ENCODE assay signal across 8 mouse cellular contexts in the genomic region with DNA sequence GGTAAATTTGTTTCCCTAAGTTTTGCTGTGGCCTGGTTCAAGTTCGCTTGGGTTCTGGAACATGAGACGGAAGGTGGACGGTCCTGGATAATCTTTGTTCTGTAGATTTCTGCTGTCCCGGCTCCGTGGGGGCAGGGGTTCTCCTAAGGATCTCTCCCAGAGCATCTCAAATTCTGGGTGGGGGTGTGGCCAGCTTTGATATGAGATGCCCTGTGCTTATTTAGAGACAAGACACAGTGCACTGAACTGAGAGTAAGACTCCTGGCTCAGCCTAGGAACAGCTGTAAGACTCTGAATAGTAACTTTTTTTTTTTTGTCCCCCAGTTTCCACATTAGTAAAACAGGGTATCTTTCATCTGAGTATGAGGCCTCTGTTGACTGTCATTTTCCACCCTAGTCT. TPM values are rescaled to one million over a fixed set of nuclear protein-coding genes. Genes with fewer than 3 reads are reported as not detected.
DNase-seq lines count a peak whose midpoint lies in the region; ATAC-seq lines count a peak whose summit lies in the region.

No protein-coding gene starts in this region.

- H3K4me1 ChIP-seq in neural tube, embryonic 11.5 days (ENCODE audit: control insufficient read depth, insufficient read depth, low read length), result peaks cover 6% of the 10 kb centered on the region
- peaks cover 8% of the 10 kb centered on the region; the same call in 1 of the 2 replicates for H3K4me1 ChIP-seq in intestine, embryonic 14.5 days (replicated peaks; ENCODE audit: control insufficient read depth, insufficient read depth, low read length)
- peaks cover 10% of the 10 kb centered on the region; the same call in 1 of the 2 replicates for H3K4me1 ChIP-seq in neural tube, embryonic 12.5 days

- H3K4me3 ChIP-seq in neural tube, embryonic 11.5 days (ENCODE audit: low read depth, low read length), result peak overlapping the region; percentile 50
- H3K4me3 ChIP-seq in intestine, embryonic 14.5 days (ENCODE audit: low read depth, low read length), result peak overlapping the region; percentile 68
- H3K4me3 ChIP-seq in neural tube, embryonic 12.5 days, result peak overlapping the region; percentile 75

- DNase-seq in adrenal gland, postnatal 14 days, result peak; percentile 26
- DNase-seq in adrenal gland, adult (ENCODE audit: inconsistent age in 2 of 2, low spot score in 1 of 2), result no peak
- peak; percentile 32 for DNase-seq in neural tube, embryonic 11.5 days (ENCODE audit: low spot score)
- DNase-seq in neural tube, embryonic 10.5 days (ENCODE audit: extremely low spot score, low spot score), result no peak
- no peak for DNase-seq in intestine, embryonic 14.5 days (ENCODE audit: low spot score)
- DNase-seq in natural killer cell, adult 2 months (ENCODE audit: low spot score in 2 of 2), result no peak
- no peak for DNase-seq in right cerebral cortex, postnatal 14 days

- H3K36me3 ChIP-seq in neural tube, embryonic 11.5 days (ENCODE audit: control insufficient read depth, insufficient read depth, low read length), result no peaks in the 10 kb centered on the region
- H3K36me3 ChIP-seq in intestine, embryonic 14.5 days (ENCODE audit: control insufficient read depth, insufficient read depth, low read length), result 0 out of 2 replicates have a peak, but pooled peaks cover 3% of the 10 kb centered on the region
- H3K36me3 ChIP-seq in neural tube, embryonic 12.5 days, result peaks cover 6% of the 10 kb centered on the region; the same call in 1 of the 2 replicates

- ATAC-seq in neural tube, embryonic 11.5 days (ENCODE audit: insufficient read depth, low FRiP score, low TSS enrichment), result no peak
- ATAC-seq in intestine, embryonic 14.5 days (replicated peaks; ENCODE audit: low FRiP score, low TSS enrichment, low read depth), result no peak
- ATAC-seq in neural tube, embryonic 12.5 days (ENCODE audit: low FRiP score, low read depth), result peak; percentile 1; the same call in 1 of the 2 replicates

- no peak overlapping the region for H3K27ac ChIP-seq in neural tube, embryonic 11.5 days (ENCODE audit: low read depth, low read length)
- H3K27ac ChIP-seq in intestine, embryonic 14.5 days (ENCODE audit: low read depth), result peak overlapping the region; percentile 67; the same call in 1 of the 2 replicates
- H3K27ac ChIP-seq in neural tube, embryonic 12.5 days, result no peak overlapping the region

- 5% methylated on average over 5 of the region's 5 CpGs for WGBS in neural tube, embryonic 11.5 days
- WGBS in intestine, embryonic 14.5 days, result 4% methylated on average over 5 of the region's 5 CpGs
- 1% methylated on average over 5 of the region's 5 CpGs for WGBS in neural tube, embryonic 12.5 days

- peak overlapping the region; percentile 61 for H3K9ac ChIP-seq in neural tube, embryonic 11.5 days (ENCODE audit: low read length)
- H3K9ac ChIP-seq in intestine, embryonic 14.5 days (ENCODE audit: low read length), result peak overlapping the region; percentile 67
- H3K9ac ChIP-seq in neural tube, embryonic 12.5 days, result peak overlapping the region; percentile 77

- no peaks in the 10 kb centered on the region for H3K27me3 ChIP-seq in neural tube, embryonic 11.5 days (ENCODE audit: control insufficient read depth, insufficient read depth, low read length)
- peaks cover 5% of the 10 kb centered on the region; the same call in 1 of the 2 replicates for H3K27me3 ChIP-seq in intestine, embryonic 14.5 days (replicated peaks; ENCODE audit: control insufficient read depth, insufficient read depth, low read length)
- 0 out of 2 replicates have a peak, but pooled peaks cover 5% of the 10 kb centered on the region for H3K27me3 ChIP-seq in neural tube, embryonic 12.5 days (replicated peaks)

- no peaks in the 10 kb centered on the region for H3K9me3 ChIP-seq in neural tube, embryonic 11.5 days (ENCODE audit: control insufficient read depth, low read length)
- no peaks in the 10 kb centered on the region for H3K9me3 ChIP-seq in intestine, embryonic 14.5 days (ENCODE audit: control insufficient read depth, low read length)
- H3K9me3 ChIP-seq in neural tube, embryonic 12.5 days, result no peaks in the 10 kb centered on the region

- H3K4me2 ChIP-seq in neural tube, embryonic 11.5 days (ENCODE audit: low read depth), result peak overlapping the region; percentile 88
- H3K4me2 ChIP-seq in intestine, embryonic 14.5 days (ENCODE audit: low read length), result peak overlapping the region; percentile 73
- peak overlapping the region; percentile 81 for H3K4me2 ChIP-seq in neural tube, embryonic 12.5 days (replicated peaks)

RNA-seq across cellular contexts. Expression of a gene that starts 0.7 kb away (rescaled TPM):
- total RNA-seq in adrenal gland, postnatal 14 days (2021), result 6.6 and 12.1 TPM in 2 replicates
- 19.7 and 23.5 TPM in 2 replicates for polyA plus RNA-seq in neural tube, embryonic 11.5 days (2014; fragmentation: Nextera tagmentation; extraction: Ambion mirVana)
- 14.2 and 15.3 TPM in 2 replicates for polyA plus RNA-seq in intestine, embryonic 14.5 days (2014; fragmentation: Nextera tagmentation; extraction: Ambion mirVana)
- polyA plus RNA-seq in neural tube, embryonic 12.5 days (2016; fragmentation: Nextera tagmentation; extraction: Ambion mirVana), result 17.8 and 20.3 TPM in 2 replicates

RNA-seq across cellular contexts. Expression of a gene that starts 18.6 kb away (rescaled TPM):
- total RNA-seq in adrenal gland, postnatal 14 days (2021), result 46.9 and 49.2 TPM in 2 replicates
- polyA plus RNA-seq in neural tube, embryonic 11.5 days (2014; fragmentation: Nextera tagmentation; extraction: Ambion mirVana), result 179 and 195 TPM in 2 replicates
- polyA plus RNA-seq in intestine, embryonic 14.5 days (2014; fragmentation: Nextera tagmentation; extraction: Ambion mirVana), result 136 and 144 TPM in 2 replicates
- 238 and 239 TPM in 2 replicates for polyA plus RNA-seq in neural tube, embryonic 12.5 days (2016; fragmentation: Nextera tagmentation; extraction: Ambion mirVana)

RNA-seq across cellular contexts. Expression of a gene that starts 58.6 kb away (rescaled TPM):
- 1.8 and 2.1 TPM in 2 replicates for total RNA-seq in adrenal gland, postnatal 14 days (2021)
- 0.05 TPM in 1 of 2 replicates, not detected in the other for polyA plus RNA-seq in neural tube, embryonic 11.5 days (2014; fragmentation: Nextera tagmentation; extraction: Ambion mirVana)
- not detected in 2 replicates for polyA plus RNA-seq in intestine, embryonic 14.5 days (2014; fragmentation: Nextera tagmentation; extraction: Ambion mirVana)
- 0.05 and 0.08 TPM in 2 replicates for polyA plus RNA-seq in neural tube, embryonic 12.5 days (2016; fragmentation: Nextera tagmentation; extraction: Ambion mirVana)

Comparison
In these comparisons a context has a peak if more than half of its experiments do, and no peak if none do; other contexts are left out.
1. DNase-seq: peak in adrenal gland, postnatal 14 days (single experiment) and neural tube, embryonic 11.5 days (single experiment); none in adrenal gland, adult (0 of 2), neural tube, embryonic 10.5 days (single experiment), intestine, embryonic 14.5 days (single experiment), natural killer cell, adult 2 months (0 of 2) and right cerebral cortex, postnatal 14 days (single experiment).
2. Peak in every context shown above with its lines, with median percentiles within 50 percentile points of each other: H3K4me2 ChIP-seq, H3K4me3 ChIP-seq and H3K9ac ChIP-seq.